Mouse (Mus musculus) heart, embryonic 12.5 days (tissue): ENCODE measurements around the gene Psmb5. TPM values are rescaled to one million over a fixed set of nuclear protein-coding genes. Genes with fewer than 3 reads are reported as not detected.
"Not testable (repeated sequence)": the region's sequence is repeated elsewhere in the genome, so short reads cannot be mapped to it uniquely, and the experiment has no call there.

Experiments used
- ATAC-seq: fragments of 200-750 bp; cut with Nextera tagmentation; 2 replicates; pipeline ENCODE4 v1.8.0; 2017; ENCODE audit warnings: moderate TSS enrichment, moderate library complexity; ENCODE audit not compliant: insufficient number of reproducible peaks, low FRiP score
- H3K27ac ChIP-seq: fragments of 300-500 bp; sonication (generic); 2 replicates; pipeline ENCODE4 v1.5.1; 2016; ENCODE audit warnings: mild to moderate bottlenecking, moderate library complexity; ENCODE audit not compliant: poor library complexity, severe bottlenecking
- H3K27me3 ChIP-seq: fragments of 300-500 bp; sonication (generic); replicated peaks from 2 replicates; pipeline ENCODE4 v1.6.1; 2016; ENCODE audit warnings: mild to moderate bottlenecking, moderate library complexity
- H3K36me3 ChIP-seq: fragments of 300-500 bp; sonication (generic); 2 replicates; pipeline ENCODE4 v1.6.1; 2016; ENCODE audit warnings: mild to moderate bottlenecking, moderate library complexity
- H3K4me1 ChIP-seq: fragments of 300-500 bp; sonication (generic); replicated peaks from 2 replicates; pipeline ENCODE4 v1.6.1; 2016; ENCODE audit warnings: mild to moderate bottlenecking
- H3K4me2 ChIP-seq: fragments of 300-500 bp; sonication (generic); 2 replicates; pipeline ENCODE4 v1.6.1; 2016; ENCODE audit warnings: mild to moderate bottlenecking, moderate library complexity
- H3K4me3 ChIP-seq: fragments of 300-500 bp; sonication (generic); 2 replicates; pipeline ENCODE4 v1.5.1; 2016; ENCODE audit warnings: mild to moderate bottlenecking
- H3K9ac ChIP-seq: fragments of 300-500 bp; sonication (generic); 2 replicates; pipeline ENCODE4 v1.6.1; 2016; ENCODE audit warnings: mild to moderate bottlenecking, moderate library complexity
- H3K9me3 ChIP-seq: fragments of 300-500 bp; sonication (generic); replicated peaks from 2 replicates; pipeline ENCODE4 v1.6.1; 2016; ENCODE audit warnings: mild to moderate bottlenecking, moderate library complexity
- WGBS: fragments of 180-500 bp; shearing (Covaris S2); methylation state at CpG from one replicate; pipeline ENCODE4 v1.1.7; 2016; 5-methylcytosine and 5-hydroxymethylcytosine counted together
- polyA plus RNA-seq: library from polyadenylated mRNA; unstranded; fragments of >200 nt; fragmentation: Nextera tagmentation; extraction: Ambion mirVana; gene quantifications from 2 replicates; pipeline ENCODE4 v1.2.1, GENCODE M21; 2016

The Psmb5 gene
- polyA plus RNA-seq, 1 experiment from 2014 or later: 308 TPM

DNA sequence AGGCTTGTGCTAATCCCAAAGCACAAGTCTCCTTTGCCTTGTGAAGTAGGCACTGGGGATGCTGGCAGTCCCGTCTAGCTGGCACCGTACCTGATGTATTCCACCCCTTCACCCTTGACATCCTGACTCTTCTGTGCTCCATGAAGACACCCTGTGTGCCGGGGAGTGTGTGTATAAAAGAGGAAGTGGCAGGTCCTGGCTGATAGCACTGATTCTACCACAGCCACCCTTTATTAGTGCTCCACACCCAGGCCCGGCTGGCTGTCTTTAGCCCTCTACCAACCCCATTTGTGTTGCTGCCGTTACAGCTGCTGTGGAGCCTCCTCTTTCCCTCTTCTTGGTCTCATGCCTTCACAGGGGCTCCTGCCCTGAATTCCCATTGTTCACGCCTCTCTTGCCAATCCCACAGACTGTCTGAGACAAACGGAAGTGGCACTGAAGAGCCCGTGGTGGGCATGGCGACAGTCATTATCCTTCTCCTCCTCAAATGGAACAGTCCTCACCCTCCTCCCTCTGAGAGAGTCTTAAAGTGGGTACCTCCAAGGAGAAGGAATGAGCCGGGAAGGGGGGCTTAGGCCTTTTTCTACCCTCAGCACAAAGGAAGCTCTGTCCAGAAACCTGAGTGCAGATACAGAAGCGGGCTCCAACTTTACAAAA, 12.9 kb upstream of the Psmb5 start:
- no peaks in the 10 kb centered on the region for H3K9me3 ChIP-seq
- H3K4me1 ChIP-seq: no peaks in the 10 kb centered on the region
- H3K27ac ChIP-seq: no peak overlapping the region
- H3K4me3 ChIP-seq: no peak overlapping the region
- no peak overlapping the region for H3K4me2 ChIP-seq
- WGBS: 72% methylated on average over 11 of the region's 11 CpGs
- no peaks in the 10 kb centered on the region for H3K27me3 ChIP-seq
- no peak overlapping the region for H3K9ac ChIP-seq
- H3K36me3 ChIP-seq: peaks cover 40% of the 10 kb centered on the region
- no peak for ATAC-seq

DNA sequence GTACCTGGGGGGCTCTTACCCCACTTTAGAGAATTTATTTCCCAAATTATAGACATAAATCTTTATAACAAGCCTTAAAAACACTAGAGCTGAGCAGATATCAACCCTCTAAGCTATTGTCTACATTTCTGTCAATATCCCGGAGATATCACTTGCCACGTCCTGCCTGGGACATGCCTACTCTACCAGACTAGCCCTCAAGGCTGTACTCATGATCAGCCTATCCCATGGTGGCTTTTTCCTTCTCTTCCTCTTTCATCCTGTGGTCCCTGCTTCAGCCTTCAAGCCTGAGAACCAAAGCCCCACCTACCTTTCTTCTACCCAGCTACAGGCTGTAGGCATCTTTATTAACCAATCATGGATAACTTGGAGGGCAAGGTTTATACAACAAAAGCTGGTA, 12.0 kb upstream of the Psmb5 start:
- Histone ChIP-seq H3K4me2 (no peak overlapping the region), H3K36me3 (peaks cover 38% of the 10 kb centered on the region), H3K4me1 (no peaks in the 10 kb centered on the region), H3K4me3 (no peak overlapping the region), H3K27ac (no peak overlapping the region), H3K9ac (no peak overlapping the region), H3K27me3 (no peaks in the 10 kb centered on the region), H3K9me3 (no peaks in the 10 kb centered on the region)
- 79% methylated on average over 2 of the region's 2 CpGs for WGBS
- ATAC-seq: no peak

- no peak overlapping the region for H3K4me2 ChIP-seq
- H3K4me1 ChIP-seq: no peaks in the 10 kb centered on the region
- H3K4me3 ChIP-seq: no peak overlapping the region
- H3K9ac ChIP-seq: no peak overlapping the region
- ATAC-seq: no peak; the same call in 1 of the 2 replicates
- H3K27me3 ChIP-seq: no peaks in the 10 kb centered on the region
- WGBS: 68% methylated on average over 5 of the region's 5 CpGs
- peaks cover 27% of the 10 kb centered on the region for H3K36me3 ChIP-seq
- H3K9me3 ChIP-seq: no peaks in the 10 kb centered on the region
- H3K27ac ChIP-seq: no peak overlapping the region
These were observed 10.3 kb upstream of the Psmb5 start for GRCm38 (mm10) chr14:54628103-54628502.

DNA sequence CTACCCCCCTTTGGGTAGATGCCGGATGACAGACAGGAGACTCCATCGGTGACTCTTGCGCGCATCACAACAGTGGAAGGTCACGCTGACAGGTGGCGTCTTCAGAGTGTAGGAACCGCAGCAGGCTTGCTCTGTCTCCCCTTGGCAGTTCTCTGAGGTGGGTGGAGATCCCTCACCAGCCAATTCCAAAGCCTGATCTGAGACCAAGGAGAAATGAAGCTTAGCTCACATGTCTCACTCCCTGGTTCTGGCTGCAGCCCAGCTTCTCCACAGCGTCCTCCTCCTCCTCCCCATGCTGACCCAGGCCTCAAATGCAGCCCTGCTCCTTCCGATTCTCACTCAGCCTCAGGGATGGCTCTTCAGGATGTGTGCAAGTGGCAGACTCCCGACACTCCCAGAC, 7.2 kb upstream of the Psmb5 start:
- Histone ChIP-seq H3K36me3 (no peaks in the 10 kb centered on the region), H3K9ac (no peak overlapping the region), H3K4me1 (no peaks in the 10 kb centered on the region), H3K4me2 (no peak overlapping the region), H3K27me3 (no peaks in the 10 kb centered on the region), H3K9me3 (no peaks in the 10 kb centered on the region), H3K4me3 (no peak overlapping the region), H3K27ac (no peak overlapping the region)
- ATAC-seq: no peak
- WGBS: 67% methylated on average over 10 of the region's 10 CpGs

- no peaks in the 10 kb centered on the region for H3K36me3 ChIP-seq
- no peak overlapping the region for H3K27ac ChIP-seq
- 79% methylated on average over 6 of the region's 6 CpGs for WGBS
- no peak overlapping the region for H3K4me3 ChIP-seq
- H3K27me3 ChIP-seq: no peaks in the 10 kb centered on the region
- H3K4me2 ChIP-seq: no peak overlapping the region
- no peak for ATAC-seq
- H3K4me1 ChIP-seq: no peaks in the 10 kb centered on the region
- no peaks in the 10 kb centered on the region for H3K9me3 ChIP-seq
- H3K9ac ChIP-seq: no peak overlapping the region
These were observed 5.5 kb upstream of the Psmb5 start for GRCm38 (mm10) chr14:54623334-54623733.

DNA sequence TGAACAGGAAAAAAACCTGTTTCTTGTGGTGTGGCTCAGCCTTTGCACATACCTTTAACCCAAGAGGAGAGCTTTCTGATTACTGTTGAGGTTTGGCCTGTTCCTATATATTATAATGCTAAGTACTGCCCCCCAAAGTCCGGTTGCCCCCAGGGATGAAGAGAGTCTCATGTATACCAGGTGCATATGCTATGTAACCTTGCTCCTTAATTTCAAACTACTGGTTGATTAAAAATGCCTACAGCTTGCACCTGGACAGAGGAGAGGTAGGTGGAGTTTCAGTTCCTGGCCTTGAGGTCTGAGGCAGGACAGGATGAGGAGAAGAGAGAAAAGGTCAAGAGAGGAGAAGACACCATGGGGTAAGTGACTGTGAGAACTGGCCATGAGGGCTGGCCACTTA, 3.3 kb upstream of the Psmb5 start, which contains the start of gene Psmb11:
TSS of gene Psmb11 (plus strand) at position 301 of the 400 bp plus-strand sequence.
- Histone ChIP-seq H3K4me1 (peaks cover 12% of the 10 kb centered on the region), H3K27ac (no peak within 1 kb of the TSS), H3K36me3 (peaks cover 5% of the 10 kb centered on the region), H3K27me3 (no peaks in the 10 kb centered on the region), H3K4me3 (no peak within 1 kb of the TSS), H3K9ac (no peak within 1 kb of the TSS), H3K9me3 (no peaks in the 10 kb centered on the region), H3K4me2 (no peak within 1 kb of the TSS)
- ATAC-seq: no peak
- 88% methylated on average over 1 of the region's 1 CpGs for WGBS

GRCm38 (mm10) chr14:54617152-54617896, 498 bp downstream of the Psmb5 start:
- 2% methylated on average over 38 of the region's 38 CpGs for WGBS
- Histone ChIP-seq H3K4me3 (peak overlapping the region; percentile 72), H3K27me3 (no peaks in the 10 kb centered on the region), H3K36me3 (peaks cover 35% of the 10 kb centered on the region), H3K4me2 (peak overlapping the region; percentile 85), H3K9ac (peak overlapping the region; percentile 94), H3K27ac (peak overlapping the region; percentile 65; the same call in 1 of the 2 replicates), H3K4me1 (peaks cover 12% of the 10 kb centered on the region), H3K9me3 (no peaks in the 10 kb centered on the region)
- peak; percentile 45 for ATAC-seq

DNA sequence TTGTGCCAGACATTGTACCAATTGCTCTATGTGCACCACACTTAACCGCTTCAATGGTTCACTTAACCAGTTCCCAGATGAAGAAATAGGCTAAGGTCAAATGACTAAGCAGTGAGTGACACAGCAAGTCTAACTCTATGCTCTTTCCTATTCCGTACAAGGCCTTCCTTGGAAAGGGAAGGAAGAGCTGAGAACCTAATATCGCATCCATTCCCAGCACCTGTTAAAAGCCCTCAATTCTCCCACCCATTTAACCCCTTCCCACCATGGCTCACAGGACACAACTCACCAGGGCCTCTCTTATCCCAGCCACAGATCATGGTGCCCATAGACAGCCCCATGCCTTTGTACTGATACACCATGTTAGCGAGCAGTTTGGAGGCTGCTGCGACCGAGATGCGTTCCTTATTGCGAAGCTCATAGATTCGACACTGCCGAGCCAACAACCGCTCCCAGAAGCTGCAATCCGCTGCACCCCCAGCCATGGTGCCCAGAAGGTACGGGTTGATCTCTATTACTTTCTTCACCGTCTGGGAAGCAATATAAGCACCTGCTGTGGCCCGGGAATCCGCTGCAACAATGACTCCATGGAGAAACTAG, 1.5 kb downstream of the Psmb5 start:
- Histone ChIP-seq H3K9me3 (no peaks in the 10 kb centered on the region), H3K4me3 (no peak overlapping the region), H3K4me2 (peak overlapping the region; percentile 85; the same call in 1 of the 2 replicates), H3K27ac (no peak overlapping the region), H3K27me3 (no peaks in the 10 kb centered on the region), H3K4me1 (peaks cover 12% of the 10 kb centered on the region), H3K9ac (no peak overlapping the region), H3K36me3 (peaks cover 40% of the 10 kb centered on the region)
- 91% methylated on average over 16 of the region's 16 CpGs for WGBS
- ATAC-seq: no peak

GRCm38 (mm10) chr14:54614130-54614529, 3.7 kb downstream of the Psmb5 start:
- H3K27ac ChIP-seq, H3K9me3 ChIP-seq, ATAC-seq, H3K4me3 ChIP-seq, H3K4me2 ChIP-seq, H3K27me3 ChIP-seq, H3K9ac ChIP-seq: not testable (repeated sequence)
- Histone ChIP-seq H3K4me1 (peaks cover 12% of the 10 kb centered on the region), H3K36me3 (peaks cover 43% of the 10 kb centered on the region)
- 94% methylated on average over 16 of the region's 16 CpGs for WGBS

DNA sequence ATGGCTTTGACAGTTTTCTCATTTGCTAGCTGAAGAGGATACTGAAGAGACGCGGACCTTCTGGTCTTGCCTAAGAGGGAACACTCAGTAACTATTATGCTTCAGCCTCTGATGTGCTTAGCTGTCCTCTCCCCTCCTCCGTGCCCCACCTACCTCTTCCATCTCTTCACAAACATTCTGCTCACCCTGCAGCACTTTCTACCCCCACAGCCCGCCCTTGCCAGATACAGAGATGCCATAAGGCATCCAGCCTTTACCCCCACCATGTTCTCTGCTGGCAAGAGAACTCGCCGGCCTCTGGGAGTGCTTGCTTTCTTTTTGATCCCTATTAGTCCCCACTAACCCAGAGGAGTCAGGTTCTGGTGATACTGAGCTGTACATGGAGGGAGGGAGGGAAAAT, 7.2 kb downstream of the Psmb5 start:
- 79% methylated on average over 6 of the region's 6 CpGs for WGBS
- Histone ChIP-seq H3K27ac (no peak overlapping the region), H3K36me3 (peaks cover 34% of the 10 kb centered on the region), H3K9ac (no peak overlapping the region), H3K27me3 (no peaks in the 10 kb centered on the region), H3K4me3 (no peak overlapping the region), H3K4me1 (no peaks in the 10 kb centered on the region; the same call in 1 of the 2 replicates), H3K9me3 (no peaks in the 10 kb centered on the region), H3K4me2 (no peak overlapping the region)
- no peak for ATAC-seq

- Histone ChIP-seq H3K27me3 (no peaks in the 10 kb centered on the region), H3K4me3 (no peak overlapping the region), H3K4me2 (no peak overlapping the region), H3K4me1 (no peaks in the 10 kb centered on the region), H3K27ac (no peak overlapping the region), H3K36me3 (peaks cover 27% of the 10 kb centered on the region), H3K9ac (no peak overlapping the region), H3K9me3 (no peaks in the 10 kb centered on the region)
- 87% methylated on average over 4 of the region's 4 CpGs for WGBS
- no peak for ATAC-seq
These were observed 7.9 kb downstream of the Psmb5 start for GRCm38 (mm10) chr14:54609962-54610361.
